Mouse (Mus musculus): ENCODE data around the gene Nme2. TPM values are rescaled to one million over a fixed set of nuclear protein-coding genes. Genes with fewer than 3 reads are reported as not detected.

The Nme2 gene
- polyA plus RNA-seq, 1 experiment from 2014 or later, result 159 TPM

- H3K27ac ChIP-seq, result no peak overlapping the region
- 92% methylated on average over 3 of the region's 3 CpGs for WGBS
- H3K36me3 ChIP-seq (replicated peaks), result peaks cover 94% of the 10 kb centered on the region
These were observed 48.2 kb downstream of the Nme2 start for GRCm38 (mm10) chr11:93907839-93908238.

GRCm38 (mm10) chr11:93906834-93907233 is 49.2 kb downstream of the Nme2 start:
- Histone ChIP-seq H3K4me3 (no peak overlapping the region), H3K27me3 (ENCODE audit: poor library complexity, severe bottlenecking) (no peaks in the 10 kb centered on the region), H3K27ac (no peak overlapping the region), H3K36me3 (replicated peaks) (peaks cover 86% of the 10 kb centered on the region), H3K9me3 (no peaks in the 10 kb centered on the region), H3K4me1 (no peaks in the 10 kb centered on the region)
- WGBS, result 86% methylated on average over 4 of the region's 4 CpGs
- no peak for DNase-seq (ENCODE audit: extremely low spot score, low spot score)

More at GRCm38 (mm10) chr11:93907839-93908238, 48.2 kb downstream of the Nme2 start:
- Histone ChIP-seq H3K27me3 (ENCODE audit: poor library complexity, severe bottlenecking) (no peaks in the 10 kb centered on the region), H3K9me3 (no peaks in the 10 kb centered on the region), H3K4me3 (no peak overlapping the region), H3K4me1 (no peaks in the 10 kb centered on the region)
- no peak for DNase-seq (ENCODE audit: extremely low spot score, low spot score)

Other genes starting within 250 kb of the Nme2 start
- gene Utp18, start 70.5 kb downstream of the Nme2 start, polyA plus RNA-seq (2016; fragmentation: Nextera tagmentation; extraction: Ambion mirVana), result 38.6 and 38.8 TPM in 2 replicates
- 41.1 and 42.7 TPM in 2 replicates for gene Mbtd1, start 70.4 kb downstream of the Nme2 start, polyA plus RNA-seq (2016; fragmentation: Nextera tagmentation; extraction: Ambion mirVana)
- 514 and 520 TPM in 2 replicates for gene Gm20390, start 12.0 kb upstream of the Nme2 start, polyA plus RNA-seq (2016; fragmentation: Nextera tagmentation; extraction: Ambion mirVana)
- gene Nme1, start 12.3 kb upstream of the Nme2 start, polyA plus RNA-seq (2016; fragmentation: Nextera tagmentation; extraction: Ambion mirVana), result 357 and 379 TPM in 2 replicates
- gene Spag9, start 39.8 kb upstream of the Nme2 start, polyA plus RNA-seq (2016; fragmentation: Nextera tagmentation; extraction: Ambion mirVana), result 51.3 and 51.5 TPM in 2 replicates

Measured in forebrain, embryonic 10.5 days (tissue).